Mouse (Mus musculus) lung, adult 2 months (tissue): ENCODE measurements around the gene Add3.

ENCODE experiments used
- CTCF ChIP-seq: fragments of 200-500 bp; IDR thresholded peaks from 2 replicates; pipeline ENCODE4 v1.5.1; 2011; ENCODE audit warnings: mild to moderate bottlenecking, low read length, control low read depth; ENCODE audit not compliant: insufficient read depth
- POLR2A ChIP-seq: fragments of 200-500 bp; IDR thresholded peaks from 2 replicates; pipeline ENCODE4 v1.6.1; 2011; ENCODE audit warnings: low read depth, mild to moderate bottlenecking, control low read depth, low read length, borderline replicate concordance; ENCODE audit errors: extremely low read depth

DNA sequence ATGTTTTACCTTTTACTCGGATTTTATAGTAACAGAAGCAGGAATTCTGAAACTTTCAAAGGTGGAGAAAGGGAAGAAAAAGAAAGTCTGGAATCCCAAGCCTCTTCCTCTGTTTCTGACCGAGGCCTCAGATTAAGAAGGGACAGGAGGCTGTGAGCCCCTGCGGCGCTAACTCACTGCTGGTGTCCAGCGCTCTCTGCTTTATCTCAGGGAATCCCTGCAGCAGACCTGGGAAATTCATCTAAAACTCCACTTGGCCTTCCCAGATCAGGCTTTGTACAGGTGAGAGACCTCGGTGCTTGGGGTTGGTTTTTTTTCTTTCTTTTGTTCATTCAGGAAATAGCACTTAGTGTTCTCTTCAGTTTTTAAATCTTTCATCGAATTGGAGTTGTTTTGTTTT lies 19.1 kb downstream of the Add3 start:
- TF ChIP-seq CTCF (no peak), POLR2A (no peak)
